Mouse (Mus musculus) erythroblast, embryonic 14.5 days (primary cell): ENCODE data around the gene Lhx1.

ENCODE experiments used
- GATA1 ChIP-seq: IDR thresholded peaks from 2 replicates; pipeline ENCODE4 v1.6.1; 2012; ENCODE audit warnings: low read length, inconsistent platforms, mixed read lengths
- TAL1 ChIP-seq: IDR thresholded peaks from 3 replicates; pipeline ENCODE4 v1.6.1; 2012; ENCODE audit warnings: low read length, inconsistent platforms, mixed read lengths

DNA sequence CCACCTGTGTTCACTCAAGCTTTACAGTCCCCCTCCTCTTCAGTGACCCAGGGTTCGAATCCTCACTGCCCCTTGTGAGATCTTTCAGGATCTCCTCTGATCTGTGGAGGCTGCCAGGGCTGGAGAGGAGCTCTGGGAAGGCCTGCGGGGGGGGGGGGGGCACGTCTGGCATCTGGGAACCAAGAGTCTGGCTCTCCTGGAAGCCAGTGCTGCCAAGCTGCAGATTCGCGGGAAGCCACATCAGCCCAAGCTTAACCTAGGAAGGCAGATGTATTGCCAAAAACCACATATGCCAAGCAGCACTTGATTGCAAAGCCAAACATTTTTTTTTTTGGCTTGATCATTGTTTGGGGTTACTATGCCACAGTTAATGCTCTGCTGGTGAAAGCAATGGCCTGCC is 36.2 kb upstream of the Lhx1 start:
- no peak for TF ChIP-seq GATA1
- no peak for TF ChIP-seq TAL1
